Mouse (Mus musculus) erythroblast, embryonic 14.5 days (primary cell): ENCODE measurements around the gene Parp12. TPM values are rescaled to one million over a fixed set of nuclear protein-coding genes. Genes with fewer than 3 reads are reported as not detected.

Experiments
- H3K27me3 ChIP-seq: 2 replicates; pipeline ENCODE4 v1.6.1; 2012; ENCODE audit warnings: inconsistent platforms; ENCODE audit not compliant: control insufficient read depth
- H3K36me3 ChIP-seq: 2 replicates; pipeline ENCODE4 v1.6.1; 2012; ENCODE audit warnings: mild to moderate bottlenecking, inconsistent platforms; ENCODE audit not compliant: control insufficient read depth
- H3K4me1 ChIP-seq: 2 replicates; pipeline ENCODE4 v1.6.1; 2012; ENCODE audit warnings: inconsistent platforms; ENCODE audit not compliant: control insufficient read depth
- H3K4me3 ChIP-seq: replicated peaks from 2 replicates; pipeline ENCODE3; 2012; ENCODE audit warnings: moderate library complexity, mild to moderate bottlenecking, inconsistent platforms
- H3K9me3 ChIP-seq: 2 replicates; pipeline ENCODE4 v1.6.1; 2012; ENCODE audit warnings: low read length, inconsistent platforms, mixed read lengths; ENCODE audit not compliant: control insufficient read depth
- GATA1 ChIP-seq: IDR thresholded peaks from 2 replicates; pipeline ENCODE4 v1.6.1; 2012; ENCODE audit warnings: low read length, inconsistent platforms, mixed read lengths
- TAL1 ChIP-seq: IDR thresholded peaks from 3 replicates; pipeline ENCODE4 v1.6.1; 2012; ENCODE audit warnings: low read length, inconsistent platforms, mixed read lengths
- polyA plus RNA-seq: library from polyadenylated mRNA; stranded (reverse); fragments of >175 nt; gene quantifications from 2 replicates; pipeline ENCODE4 v1.2.3, GENCODE M21; 2012

Gene Parp12
- polyA plus RNA-seq, 1 experiment: not detected

DNA sequence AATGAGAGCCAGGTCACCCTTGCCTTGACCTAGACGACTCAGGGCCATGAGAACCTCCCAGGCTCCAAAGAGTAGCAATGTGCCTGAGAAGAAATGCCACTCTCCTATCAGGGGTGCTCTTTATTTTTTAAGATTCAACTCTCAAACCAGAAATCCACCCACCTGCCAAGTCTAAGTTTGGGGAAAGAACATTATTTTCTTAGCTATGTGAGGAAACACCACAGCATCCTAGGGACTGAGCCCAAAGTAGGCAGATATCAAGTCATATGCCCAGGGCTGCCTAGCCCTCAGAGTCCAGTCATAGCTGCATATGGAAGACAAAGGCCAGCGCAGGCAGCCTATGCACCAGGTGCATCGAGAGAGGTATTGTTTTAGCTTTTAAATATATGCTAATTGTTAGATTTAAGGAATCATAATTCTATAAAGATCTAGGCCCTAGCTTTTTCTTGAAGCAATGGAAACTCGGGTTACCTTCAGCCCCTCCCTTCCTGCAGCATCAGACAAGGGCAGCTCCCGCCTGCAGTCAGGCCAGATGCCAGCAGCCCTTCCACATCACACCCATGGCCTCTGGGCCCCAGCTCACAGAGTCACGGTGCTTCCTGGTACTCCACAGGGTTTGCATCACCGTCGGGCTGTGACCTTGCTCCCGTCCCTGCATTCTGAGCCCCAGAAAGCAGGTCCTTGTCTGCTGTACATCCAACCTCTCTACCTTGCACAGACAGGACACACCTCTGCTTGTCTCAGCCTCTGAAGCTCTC is 66.2 kb downstream of the Parp12 start:
- H3K27me3 ChIP-seq: peaks cover 6% of the 10 kb centered on the region
- TF ChIP-seq GATA1: no peak
- TF ChIP-seq TAL1: no peak
- H3K9me3 ChIP-seq: no peaks in the 10 kb centered on the region
- H3K36me3 ChIP-seq: no peaks in the 10 kb centered on the region
- no peak overlapping the region for H3K4me3 ChIP-seq
- no peaks in the 10 kb centered on the region; the same call in 1 of the 2 replicates for H3K4me1 ChIP-seq

DNA sequence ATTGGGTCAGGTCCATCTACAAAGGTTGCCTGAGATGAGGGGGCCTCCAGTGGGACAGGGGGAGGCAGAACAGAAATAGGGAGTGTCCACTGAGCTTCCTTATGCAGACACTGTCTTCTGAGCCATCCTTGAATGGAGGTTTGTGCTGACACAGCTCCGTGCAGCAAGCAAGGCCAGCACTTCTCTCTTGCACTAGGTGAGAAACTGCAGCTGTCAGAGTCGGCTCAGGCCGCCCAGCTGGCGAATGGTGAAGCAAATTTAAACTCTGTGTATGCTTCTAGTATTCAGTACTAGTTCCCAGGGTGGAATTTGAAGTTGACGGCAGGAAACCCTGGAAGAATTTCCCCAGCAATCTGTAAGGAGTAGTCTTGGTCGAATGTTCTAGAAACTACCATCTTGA is 67.3 kb downstream of the Parp12 start:
- Histone ChIP-seq H3K36me3 (no peaks in the 10 kb centered on the region), H3K9me3 (no peaks in the 10 kb centered on the region), H3K4me1 (no peaks in the 10 kb centered on the region; the same call in 1 of the 2 replicates), H3K4me3 (no peak overlapping the region), H3K27me3 (peaks cover 6% of the 10 kb centered on the region)
- no peak for TF ChIP-seq TAL1
- TF ChIP-seq GATA1: no peak

DNA sequence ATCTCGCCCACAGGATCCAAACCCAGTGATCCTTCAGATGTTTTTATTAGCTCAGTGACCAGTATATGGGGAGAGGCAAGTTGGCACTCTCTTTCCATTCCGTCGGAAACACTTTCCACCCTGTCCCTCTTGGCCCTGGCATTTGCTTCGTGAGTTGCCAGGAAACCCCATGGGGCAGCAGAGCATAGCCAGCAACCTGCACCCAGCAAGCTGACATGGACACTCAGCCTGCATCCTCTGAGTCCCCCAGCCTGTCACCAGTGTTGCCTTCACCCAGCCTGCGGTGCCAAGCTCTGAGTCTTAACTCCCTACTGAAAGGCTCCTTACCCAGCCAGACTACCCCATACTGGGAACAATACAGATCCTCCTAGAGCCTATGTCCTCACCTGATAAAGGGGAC is 69.0 kb downstream of the Parp12 start:
- Histone ChIP-seq H3K9me3 (no peaks in the 10 kb centered on the region), H3K4me3 (no peak overlapping the region), H3K27me3 (peaks cover 6% of the 10 kb centered on the region), H3K4me1 (no peaks in the 10 kb centered on the region), H3K36me3 (no peaks in the 10 kb centered on the region)
- TF ChIP-seq GATA1: no peak
- no peak for TF ChIP-seq TAL1

DNA sequence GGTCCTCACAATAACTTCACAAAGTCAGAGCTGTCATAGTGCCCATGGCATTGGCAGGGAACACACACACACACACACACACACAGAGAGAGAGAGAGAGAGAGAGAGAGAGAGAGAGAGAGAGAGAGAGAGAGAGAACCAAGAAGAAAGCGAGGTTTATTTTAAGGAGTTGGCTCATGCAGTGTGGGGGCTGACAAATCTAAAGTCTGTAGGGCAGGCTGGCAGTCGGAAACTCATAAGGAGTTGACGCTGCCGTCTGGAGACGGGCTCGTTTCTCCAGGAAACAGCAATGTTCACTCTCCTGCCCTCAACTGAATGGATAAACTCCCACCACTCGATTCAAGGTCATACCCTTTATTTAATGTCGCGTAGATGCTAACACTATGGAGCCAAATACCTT is 77.7 kb downstream of the Parp12 start:
- H3K27me3 ChIP-seq: peaks cover 6% of the 10 kb centered on the region; the same call in 1 of the 2 replicates
- TF ChIP-seq TAL1 (no peak), GATA1 (no peak)

More for the DNA sequence above, 77.7 kb downstream of the Parp12 start:
- Histone ChIP-seq H3K9me3 (no peaks in the 10 kb centered on the region), H3K36me3 (no peaks in the 10 kb centered on the region), H3K4me3 (no peak overlapping the region), H3K4me1 (no peaks in the 10 kb centered on the region)

Other genes starting within 250 kb of the Parp12 start
- 0.18 and 0.19 TPM in 2 replicates for gene Tbxas1, start 242.9 kb downstream of the Parp12 start, polyA plus RNA-seq
- gene Hipk2, start 242.2 kb downstream of the Parp12 start, polyA plus RNA-seq: 16.6 and 18.6 TPM in 2 replicates
- 0.79 and 1.1 TPM in 2 replicates for gene Kdm7a, start 88.4 kb upstream of the Parp12 start, polyA plus RNA-seq